Mouse (Mus musculus) G1E (cell line): ENCODE results near the gene Zfp777.

Source experiments
- CTCF ChIP-seq: IDR thresholded peaks from 2 replicates; pipeline ENCODE4 v1.5.1; 2012; ENCODE audit warnings: low read depth, low read length, inconsistent platforms, mixed read lengths
- TAL1 ChIP-seq: conservative IDR thresholded peaks from 2 replicates; pipeline ENCODE4 v1.6.1; 2012; ENCODE audit warnings: low read depth, low read length, inconsistent platforms, mixed read lengths

DNA sequence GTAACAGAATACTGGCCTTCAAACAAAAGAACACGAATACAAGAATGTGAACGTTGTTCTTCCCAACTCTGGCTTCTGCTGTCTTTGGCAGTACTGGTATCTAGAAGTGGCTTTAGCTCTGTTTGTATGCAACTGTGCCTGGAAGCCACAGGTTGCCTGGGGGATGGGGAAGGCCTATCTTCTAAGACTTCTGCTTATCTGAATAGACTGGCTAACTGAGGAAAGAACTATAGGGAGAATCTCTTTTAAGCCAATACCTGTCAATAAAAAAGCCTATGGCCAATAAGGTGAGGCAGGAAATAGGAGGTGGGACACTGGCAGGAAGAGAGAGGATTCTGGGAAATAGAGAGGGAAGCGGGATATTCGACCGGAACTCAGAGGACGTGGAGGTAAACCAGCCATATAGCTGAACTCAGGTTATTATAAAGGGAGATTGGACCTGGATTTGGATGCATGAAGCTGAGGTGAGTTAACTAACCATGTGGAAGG, 16.9 kb upstream of the Zfp777 start:
- no peak for TF ChIP-seq CTCF
- TF ChIP-seq TAL1 = 0 out of 2 replicates have a peak, but pooled peaks have one; percentile 23
